Mouse (Mus musculus) bone marrow macrophage, adult 2 months (primary cell): ENCODE data around the gene Farp1. TPM values are rescaled to one million over a fixed set of nuclear protein-coding genes. Genes with fewer than 3 reads are reported as not detected.

ENCODE experiments used
- H3K27ac ChIP-seq: 2 replicates; pipeline ENCODE4 v1.5.1; 2012; ENCODE audit warnings: low read depth, low read length; ENCODE audit not compliant: insufficient read depth
- H3K4me1 ChIP-seq: 2 replicates; pipeline ENCODE4 v1.6.1; 2012; ENCODE audit warnings: low read length; ENCODE audit not compliant: control insufficient read depth, insufficient read depth
- H3K4me3 ChIP-seq: 2 replicates; pipeline ENCODE4 v1.5.1; 2012; ENCODE audit warnings: mild to moderate bottlenecking, low read length, moderate library complexity; ENCODE audit not compliant: insufficient read depth
- CTCF ChIP-seq: IDR thresholded peaks from 2 replicates; pipeline ENCODE4 v1.5.1; 2012; ENCODE audit warnings: low read depth, mild to moderate bottlenecking, low read length, moderate library complexity
- POLR2A ChIP-seq: IDR thresholded peaks from 2 replicates; pipeline ENCODE4 v1.6.1; 2012; ENCODE audit warnings: mild to moderate bottlenecking, low read depth, low read length, borderline replicate concordance
- polyA plus RNA-seq: library from polyadenylated mRNA; stranded (reverse); fragments of >200 nt; gene quantifications from 2 replicates; pipeline ENCODE4 v1.2.4, GENCODE M21; 2012; ENCODE audit not compliant: missing spikeins, insufficient read depth, insufficient read length

The Farp1 gene
- polyA plus RNA-seq, 1 experiment: 0.55 TPM

- Histone ChIP-seq H3K27ac (no peak overlapping the region), H3K4me3 (no peak overlapping the region), H3K4me1 (peaks cover 16% of the 10 kb centered on the region)
- TF ChIP-seq POLR2A (no peak), CTCF (no peak)
These were observed 275.5 kb downstream of the Farp1 start for GRCm38 (mm10) chr14:121310325-121311080.

DNA sequence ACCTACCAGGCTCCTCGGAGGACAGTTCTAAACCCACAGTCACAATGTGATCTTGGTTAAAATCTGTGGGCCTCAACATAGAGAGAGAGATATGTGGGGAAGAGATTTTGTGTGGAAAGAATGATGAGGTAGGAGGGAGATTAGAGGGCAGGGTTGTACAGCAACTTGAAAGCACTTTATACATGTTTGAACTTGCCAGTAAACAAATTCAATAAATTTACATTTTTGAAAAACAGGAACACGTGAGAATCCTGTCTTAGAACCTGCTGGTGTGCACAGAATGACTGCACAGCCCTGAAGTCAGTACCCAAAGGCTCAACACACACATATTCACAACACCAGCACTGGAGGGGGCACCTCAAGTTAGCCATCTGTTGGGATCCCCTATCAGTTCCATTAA lies 276.1 kb downstream of the Farp1 start:
- Histone ChIP-seq H3K4me1 (peaks cover 20% of the 10 kb centered on the region), H3K4me3 (no peak overlapping the region), H3K27ac (no peak overlapping the region)
- TF ChIP-seq POLR2A (no peak), CTCF (no peak)

DNA sequence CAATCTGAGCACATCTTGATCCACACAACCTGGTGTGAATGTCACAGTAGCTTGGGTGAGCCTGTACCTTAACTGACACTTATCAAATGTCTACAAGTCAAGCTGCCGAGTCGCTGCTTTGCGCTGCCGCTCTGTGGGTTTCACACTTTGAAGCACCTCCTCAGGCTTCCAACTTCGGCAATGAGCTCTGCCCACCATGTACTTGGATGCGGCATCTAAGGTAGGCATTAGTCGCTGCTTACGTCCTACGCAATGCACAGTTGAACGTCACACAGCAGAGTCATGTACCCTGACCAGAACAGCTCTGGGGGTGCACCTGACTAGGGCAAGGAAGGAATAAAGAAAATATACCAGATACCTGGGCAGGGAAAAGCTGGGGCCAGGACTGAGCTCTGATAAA lies 278.3 kb downstream of the Farp1 start:
- Histone ChIP-seq H3K4me3 (no peak overlapping the region), H3K4me1 (peaks cover 34% of the 10 kb centered on the region), H3K27ac (no peak overlapping the region)
- TF ChIP-seq POLR2A: no peak
- no peak for TF ChIP-seq CTCF

GRCm38 (mm10) chr14:121314934-121315333 lies 279.9 kb downstream of the Farp1 start:
- TF ChIP-seq CTCF: no peak
- TF ChIP-seq POLR2A: no peak
- peaks cover 39% of the 10 kb centered on the region for H3K4me1 ChIP-seq
- no peak overlapping the region for H3K27ac ChIP-seq
- no peak overlapping the region for H3K4me3 ChIP-seq

GRCm38 (mm10) chr14:121316136-121316535 lies 281.1 kb downstream of the Farp1 start:
- TF ChIP-seq CTCF (no peak), POLR2A (no peak)
- no peak overlapping the region for H3K4me3 ChIP-seq
- H3K27ac ChIP-seq: no peak overlapping the region
- H3K4me1 ChIP-seq: peaks cover 34% of the 10 kb centered on the region

GRCm38 (mm10) chr14:121316631-121317311 lies 281.8 kb downstream of the Farp1 start:
- TF ChIP-seq CTCF (no peak), POLR2A (no peak)
- H3K4me3 ChIP-seq: no peak overlapping the region
- peaks cover 29% of the 10 kb centered on the region for H3K4me1 ChIP-seq
- H3K27ac ChIP-seq: no peak overlapping the region

DNA sequence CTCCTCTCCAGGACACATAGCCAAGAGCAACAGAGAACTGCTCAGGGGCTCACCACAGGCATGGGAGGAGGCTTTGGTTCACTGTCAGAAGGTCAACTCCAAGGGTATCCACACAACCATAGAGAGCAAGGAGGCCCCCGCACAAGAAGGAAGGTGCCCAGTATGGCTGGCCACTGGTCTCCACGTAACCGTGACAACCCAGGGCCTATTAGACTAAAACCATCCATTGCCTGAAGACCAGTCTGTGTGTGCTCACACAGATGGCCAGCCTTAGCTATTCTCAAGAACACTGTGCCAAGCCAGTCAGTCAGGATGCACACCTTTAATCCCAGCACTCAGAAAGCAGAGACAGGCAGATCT lies 282.3 kb downstream of the Farp1 start:
- H3K4me1 ChIP-seq: peaks cover 29% of the 10 kb centered on the region
- no peak overlapping the region for H3K27ac ChIP-seq
- no peak for TF ChIP-seq CTCF
- no peak overlapping the region for H3K4me3 ChIP-seq

- no peak overlapping the region for H3K4me3 ChIP-seq
- TF ChIP-seq CTCF: no peak
- TF ChIP-seq POLR2A: no peak
- H3K4me1 ChIP-seq: peaks cover 29% of the 10 kb centered on the region
- H3K27ac ChIP-seq: no peak overlapping the region
These were observed 283.4 kb downstream of the Farp1 start for GRCm38 (mm10) chr14:121318382-121318781.

GRCm38 (mm10) chr14:121322150-121322549 lies 287.1 kb downstream of the Farp1 start:
- H3K4me3 ChIP-seq: no peak overlapping the region
- H3K4me1 ChIP-seq: peaks cover 37% of the 10 kb centered on the region
- no peak overlapping the region for H3K27ac ChIP-seq
- TF ChIP-seq POLR2A (no peak), CTCF (no peak)

GRCm38 (mm10) chr14:121322641-121323040 lies 287.6 kb downstream of the Farp1 start:
- Histone ChIP-seq H3K4me3 (no peak overlapping the region), H3K4me1 (peaks cover 40% of the 10 kb centered on the region), H3K27ac (no peak overlapping the region)
- TF ChIP-seq POLR2A (no peak), CTCF (no peak)

DNA sequence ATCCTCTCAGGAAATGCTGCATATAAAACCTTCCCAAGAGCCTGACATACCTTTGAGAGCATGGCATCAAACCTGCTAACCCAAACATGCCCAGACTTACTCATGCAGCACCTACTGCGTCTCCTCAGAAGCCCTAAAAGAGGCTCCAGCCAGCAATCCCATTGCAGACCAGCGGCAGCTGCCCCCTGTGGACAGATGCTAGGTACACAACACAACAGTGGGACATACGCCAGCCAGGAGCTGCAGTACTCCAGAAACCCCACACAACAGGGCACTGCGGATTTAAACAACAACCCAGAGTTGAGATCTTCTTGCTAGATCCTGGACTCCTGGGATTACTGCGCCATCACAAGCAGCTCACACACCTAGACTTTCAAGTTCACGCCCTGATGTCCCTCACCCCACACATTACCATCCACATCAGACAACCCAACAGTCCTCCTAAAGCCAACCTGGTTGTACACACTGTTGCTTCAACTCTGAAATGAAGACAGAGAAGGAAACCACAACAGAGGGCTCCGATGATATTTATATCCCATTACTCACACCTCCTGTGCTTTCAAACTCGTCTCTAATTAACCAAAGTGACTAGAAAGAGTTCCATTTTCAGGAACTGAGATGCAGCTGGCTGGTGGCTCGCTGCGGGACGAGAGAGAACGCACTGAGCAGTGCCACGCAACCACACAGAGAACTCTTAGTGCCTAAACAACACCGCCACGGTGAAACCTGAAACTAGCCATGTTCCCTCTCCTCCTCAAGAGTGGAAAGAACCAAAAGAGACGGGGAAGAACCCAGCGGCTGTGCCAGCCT lies 289.7 kb downstream of the Farp1 start:
- H3K4me1 ChIP-seq: peaks cover 53% of the 10 kb centered on the region
- H3K4me3 ChIP-seq: peak overlapping the region; percentile 11; the same call in 1 of the 2 replicates
- H3K27ac ChIP-seq: no peak overlapping the region
- no peak for TF ChIP-seq CTCF
